Mouse (Mus musculus): ENCODE measurements around the gene Col13a1. TPM values are rescaled to one million over a fixed set of nuclear protein-coding genes. Genes with fewer than 3 reads are reported as not detected.

Col13a1 gene
- total and polyA plus RNA-seq, 2 experiments: 0.73 to 3.1 TPM

DNA sequence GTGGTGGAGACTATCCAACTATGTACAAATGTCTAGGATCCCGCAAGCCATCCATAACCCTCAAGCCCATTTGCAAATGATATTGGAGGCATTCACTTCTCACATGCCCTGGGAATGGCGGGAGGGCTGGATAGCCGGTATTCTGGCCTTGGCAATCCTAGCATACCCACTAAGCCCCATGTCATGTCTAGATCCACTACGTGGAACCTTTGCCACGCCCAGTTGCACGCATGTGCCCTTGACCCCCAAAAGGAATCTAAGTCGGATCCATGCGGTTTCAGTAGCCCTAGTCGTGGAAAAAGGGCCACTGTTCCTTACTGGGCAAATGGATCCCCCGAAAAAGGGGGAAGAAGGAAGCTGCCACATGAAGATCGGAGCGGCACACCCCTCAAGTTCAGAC is 147.7 kb downstream of the Col13a1 start:
- no peak overlapping the region for H3K9ac ChIP-seq (ENCODE audit: low read depth, low read length)
- 78% methylated on average over 12 of the region's 12 CpGs for WGBS
- no peaks in the 10 kb centered on the region for H3K27me3 ChIP-seq (ENCODE audit: control insufficient read depth, insufficient read depth, low read length)
- no peak for DNase-seq (ENCODE audit: extremely low read depth, low read depth, low spot score)
- H3K79me2 ChIP-seq (ENCODE audit: control insufficient read depth, insufficient read depth, low read length): no peaks in the 10 kb centered on the region
- H3K4me1 ChIP-seq (ENCODE audit: control insufficient read depth, insufficient read depth, low read length): no peaks in the 10 kb centered on the region
- no peak overlapping the region for H3K27ac ChIP-seq (replicated peaks; ENCODE audit: insufficient read depth, low read depth, low read length)
- no peak overlapping the region for H3K4me3 ChIP-seq (ENCODE audit: insufficient read depth, low read depth, low read length)
- TF ChIP-seq POLR2A (IDR thresholded peaks at IDR 0.05; ENCODE audit: extremely low read depth, insufficient read depth, low read length) (no peak), CTCF (IDR thresholded peaks at IDR 0.05; ENCODE audit: low read depth, low read length) (no peak)
- H3K36me3 ChIP-seq (ENCODE audit: control insufficient read depth, insufficient read depth, low read length): no peaks in the 10 kb centered on the region

- WGBS: 54% methylated on average over 9 of the region's 9 CpGs
- no peak overlapping the region for H3K4me3 ChIP-seq (ENCODE audit: insufficient read depth, low read depth, low read length)
- DNase-seq (ENCODE audit: extremely low read depth, low read depth, low spot score): no peak
- H3K79me2 ChIP-seq (ENCODE audit: control insufficient read depth, insufficient read depth, low read length): no peaks in the 10 kb centered on the region
- H3K27me3 ChIP-seq (ENCODE audit: control insufficient read depth, insufficient read depth, low read length): no peaks in the 10 kb centered on the region
- H3K36me3 ChIP-seq (ENCODE audit: control insufficient read depth, insufficient read depth, low read length): no peaks in the 10 kb centered on the region
- H3K4me1 ChIP-seq (ENCODE audit: control insufficient read depth, insufficient read depth, low read length): no peaks in the 10 kb centered on the region
- H3K9ac ChIP-seq (ENCODE audit: low read depth, low read length): no peak overlapping the region
- TF ChIP-seq CTCF (IDR thresholded peaks at IDR 0.05; ENCODE audit: low read depth, low read length) (no peak), POLR2A (IDR thresholded peaks at IDR 0.05; ENCODE audit: extremely low read depth, insufficient read depth, low read length) (no peak)
- no peak overlapping the region for H3K27ac ChIP-seq (replicated peaks; ENCODE audit: insufficient read depth, low read depth, low read length)
These were observed 148.1 kb downstream of the Col13a1 start for GRCm38 (mm10) chr10:61830817-61831216.

- DNase-seq (ENCODE audit: extremely low read depth, low read depth, low spot score): no peak
- 41% methylated on average over 4 of the region's 4 CpGs for WGBS
- H3K27ac ChIP-seq (replicated peaks; ENCODE audit: insufficient read depth, low read depth, low read length): no peak overlapping the region
- H3K79me2 ChIP-seq (ENCODE audit: control insufficient read depth, insufficient read depth, low read length): no peaks in the 10 kb centered on the region
- no peak overlapping the region for H3K9ac ChIP-seq (ENCODE audit: low read depth, low read length)
- no peaks in the 10 kb centered on the region for H3K36me3 ChIP-seq (ENCODE audit: control insufficient read depth, insufficient read depth, low read length)
- H3K27me3 ChIP-seq (ENCODE audit: control insufficient read depth, insufficient read depth, low read length): no peaks in the 10 kb centered on the region
- no peak for TF ChIP-seq POLR2A (IDR thresholded peaks at IDR 0.05; ENCODE audit: extremely low read depth, insufficient read depth, low read length)
- TF ChIP-seq CTCF (IDR thresholded peaks at IDR 0.05; ENCODE audit: low read depth, low read length): no peak
- H3K4me3 ChIP-seq (ENCODE audit: insufficient read depth, low read depth, low read length): no peak overlapping the region
- H3K4me1 ChIP-seq (ENCODE audit: control insufficient read depth, insufficient read depth, low read length): no peaks in the 10 kb centered on the region
These were observed 149.9 kb downstream of the Col13a1 start for GRCm38 (mm10) chr10:61829046-61829445.

- Histone ChIP-seq H3K4me1 (ENCODE audit: control insufficient read depth, insufficient read depth, low read length) (no peaks in the 10 kb centered on the region), H3K79me2 (ENCODE audit: control insufficient read depth, insufficient read depth, low read length) (no peaks in the 10 kb centered on the region), H3K4me3 (ENCODE audit: insufficient read depth, low read depth, low read length) (no peak overlapping the region), H3K9ac (ENCODE audit: low read depth, low read length) (no peak overlapping the region), H3K27ac (replicated peaks; ENCODE audit: insufficient read depth, low read depth, low read length) (no peak overlapping the region), H3K27me3 (ENCODE audit: control insufficient read depth, insufficient read depth, low read length) (no peaks in the 10 kb centered on the region), H3K36me3 (ENCODE audit: control insufficient read depth, insufficient read depth, low read length) (no peaks in the 10 kb centered on the region)
- 89% methylated on average over 32 of the region's 32 CpGs for WGBS
- TF ChIP-seq CTCF (IDR thresholded peaks at IDR 0.05; ENCODE audit: low read depth, low read length) (no peak), POLR2A (IDR thresholded peaks at IDR 0.05; ENCODE audit: extremely low read depth, insufficient read depth, low read length) (no peak)
- no peak for DNase-seq (ENCODE audit: extremely low read depth, low read depth, low spot score)
These were observed 150.7 kb downstream of the Col13a1 start for GRCm38 (mm10) chr10:61827950-61828936.

GRCm38 (mm10) chr10:61826753-61827435 is 152.0 kb downstream of the Col13a1 start:
- no peaks in the 10 kb centered on the region for H3K4me1 ChIP-seq (ENCODE audit: control insufficient read depth, insufficient read depth, low read length)
- no peaks in the 10 kb centered on the region for H3K36me3 ChIP-seq (ENCODE audit: control insufficient read depth, insufficient read depth, low read length)
- no peak overlapping the region for H3K27ac ChIP-seq (replicated peaks; ENCODE audit: insufficient read depth, low read depth, low read length)
- no peak for DNase-seq (ENCODE audit: extremely low read depth, low read depth, low spot score)
- no peaks in the 10 kb centered on the region for H3K79me2 ChIP-seq (ENCODE audit: control insufficient read depth, insufficient read depth, low read length)
- no peak overlapping the region for H3K9ac ChIP-seq (ENCODE audit: low read depth, low read length)
- no peak overlapping the region for H3K4me3 ChIP-seq (ENCODE audit: insufficient read depth, low read depth, low read length)
- H3K27me3 ChIP-seq (ENCODE audit: control insufficient read depth, insufficient read depth, low read length): no peaks in the 10 kb centered on the region
- WGBS: 64% methylated on average over 16 of the region's 16 CpGs
- no peak for TF ChIP-seq CTCF (IDR thresholded peaks at IDR 0.05; ENCODE audit: low read depth, low read length)
- TF ChIP-seq POLR2A (IDR thresholded peaks at IDR 0.05; ENCODE audit: extremely low read depth, insufficient read depth, low read length): no peak

All from liver, adult 2 months (tissue).